Mouse (Mus musculus): ENCODE results near the gene Ksr2.

GRCm38 (mm10) chr5:117492933-117493863 is 79.4 kb downstream of the Ksr2 start:
- no peak for TF ChIP-seq CTCF (IDR thresholded peaks at IDR 0.05; ENCODE audit: borderline replicate concordance, insufficient read depth, low read length)
- TF ChIP-seq POLR2A (IDR thresholded peaks at IDR 0.05; ENCODE audit: low read depth, low read length), result no peak
